ENCODE assay signal across 8 mouse cellular contexts in the genomic region with DNA sequence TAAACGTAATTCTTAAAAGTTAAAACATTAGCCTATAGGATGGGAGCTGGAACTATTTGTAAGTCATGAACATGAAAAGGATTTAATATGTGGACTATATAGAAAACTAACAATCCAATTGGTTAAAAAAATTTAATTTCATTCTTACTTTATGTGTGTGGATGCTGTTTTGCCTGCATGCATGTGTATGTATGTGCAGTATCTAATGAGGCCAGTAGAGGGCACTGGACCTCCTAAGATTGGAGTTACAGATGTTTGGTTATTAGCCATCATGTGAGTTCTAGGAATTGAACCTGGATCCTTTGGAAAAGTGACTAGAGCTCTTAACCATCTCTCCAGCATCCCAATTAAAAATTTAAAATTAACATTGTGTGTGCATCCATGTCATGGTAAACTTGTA. TPM values are rescaled to one million over a fixed set of nuclear protein-coding genes. Genes with fewer than 3 reads are reported as not detected.
DNase-seq lines count a peak whose midpoint lies in the region.

No protein-coding gene starts in this region.

- DNase-seq in gastrocnemius, adult 18-20 months (ENCODE audit: low spot score), result peak; percentile 64
- DNase-seq in gastrocnemius, postnatal 25 days, result no peak
- DNase-seq in thymus, postnatal 0 days (ENCODE audit: low spot score), result peak; percentile 37
- DNase-seq in thymus, postnatal 36 days, result no peak
- peak; percentile 59 to 68 for DNase-seq in cerebellum, adult 18-20 months
- DNase-seq in gastrocnemius, postnatal 4 days (ENCODE audit: low spot score in 2 of 2), result peak; percentile 32 to 43
- peak; percentile 42 to 43 for DNase-seq in left cerebral cortex, postnatal 25 days (ENCODE audit: low spot score in 2 of 2)
- peak; percentile 46 for DNase-seq in retina, postnatal 7 days (ENCODE audit: low read depth, low spot score)

- intact Hi-C loops in left cerebral cortex, postnatal 25 days (cut with DNase I), result loop anchor here (2.0 kb wide), 1 partner anchor 106 kb away; no protein-coding TSS in a partner anchor

RNA-seq across cellular contexts. Expression of a gene that starts 25.9 kb away (rescaled TPM):
- 10 to 100 TPM; 22.7 to 24.5 TPM for total RNA-seq in gastrocnemius, adult 18-20 months (2021)
- total RNA-seq in gastrocnemius, postnatal 25 days (2021), result 10 to 100 TPM; 17.6 to 18.6 TPM
- 27.5 TPM in 2 replicates for polyA plus RNA-seq in thymus, postnatal 0 days (2015; fragmentation: Nextera tagmentation; extraction: Ambion mirVana)
- 10 to 100 TPM; 26.4 to 33.2 TPM for total RNA-seq in gastrocnemius, postnatal 4 days (2021)
- 10 to 100 TPM; 48.5 to 48.9 TPM for total RNA-seq in left cerebral cortex, postnatal 25 days (2021)

RNA-seq across cellular contexts. Expression of a gene that starts 57.6 kb away (rescaled TPM):
- 10 to 100 TPM; 26.2 to 29.0 TPM for total RNA-seq in gastrocnemius, adult 18-20 months (2021)
- total RNA-seq in gastrocnemius, postnatal 25 days (2021), result 10 to 100 TPM; 26.3 to 30.5 TPM
- polyA plus RNA-seq in thymus, postnatal 0 days (2015; fragmentation: Nextera tagmentation; extraction: Ambion mirVana), result 3.2 and 3.3 TPM in 2 replicates
- 10 to 100 TPM; 63.3 to 66.3 TPM for total RNA-seq in gastrocnemius, postnatal 4 days (2021)
- 10 to 100 TPM; 56.6 to 57.2 TPM for total RNA-seq in left cerebral cortex, postnatal 25 days (2021)

Comparison
In these comparisons a context has a peak if more than half of its experiments do, and no peak if none do; other contexts are left out.
1. DNase-seq: peak in gastrocnemius, adult 18-20 months (single experiment), thymus, postnatal 0 days (single experiment), cerebellum, adult 18-20 months (2 of 2), gastrocnemius, postnatal 4 days (2 of 2), left cerebral cortex, postnatal 25 days (2 of 2) and retina, postnatal 7 days (single experiment); none in gastrocnemius, postnatal 25 days (single experiment) and thymus, postnatal 36 days (0 of 2).